Mouse (Mus musculus): ENCODE measurements around the gene Alyref. TPM values are rescaled to one million over a fixed set of nuclear protein-coding genes. Genes with fewer than 3 reads are reported as not detected.
"Not testable (repeated sequence)": the region's sequence is repeated elsewhere in the genome, so short reads cannot be mapped to it uniquely, and the experiment has no call there.

Alyref gene
- polyA plus RNA-seq, 1 experiment, result 218 TPM

DNA sequence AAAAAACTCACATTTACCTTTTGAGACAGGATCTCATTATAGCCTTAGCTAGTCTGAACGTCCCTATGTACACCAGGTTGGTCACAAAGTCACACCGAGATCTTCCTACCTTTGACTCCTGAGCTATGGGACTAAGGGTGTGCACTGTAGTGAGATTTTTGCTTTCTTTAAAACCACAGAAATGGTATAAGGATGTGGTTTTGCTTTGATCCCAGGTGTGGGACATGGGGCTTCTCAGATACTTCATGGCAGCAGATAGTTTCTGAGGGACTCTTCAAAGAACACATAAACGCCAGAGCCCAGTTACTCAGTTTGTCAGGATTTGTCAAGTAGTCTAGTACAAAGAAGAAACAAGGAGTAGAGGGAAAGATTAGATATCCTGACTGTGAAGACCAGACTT lies 2.6 kb upstream of the Alyref start:
- TF ChIP-seq CTCF (IDR thresholded peaks at IDR 0.05; ENCODE audit: control insufficient read depth, insufficient read depth, insufficient read length) (no peak), USF1 (IDR thresholded peaks at IDR 0.05; ENCODE audit: low read depth) (no peak), MYOG (IDR thresholded peaks at IDR 0.05; ENCODE audit: control insufficient read depth, extremely low read depth, insufficient read length) (no peak), CEBPB (IDR thresholded peaks at IDR 0.05; ENCODE audit: low read depth) (no peak)
- peaks cover 70% of the 10 kb centered on the region for H3K36me3 ChIP-seq (ENCODE audit: control insufficient read depth, insufficient read depth)
- H3K79me3 ChIP-seq (ENCODE audit: low read depth), result peaks cover 30% of the 10 kb centered on the region

GRCm38 (mm10) chr11:120598990-120599549 lies 905 bp upstream of the Alyref start:
- H3K27me3 ChIP-seq (ENCODE audit: control insufficient read depth, insufficient read depth, insufficient read length), result no peaks in the 10 kb centered on the region
- peaks cover 70% of the 10 kb centered on the region for H3K79me2 ChIP-seq (ENCODE audit: control insufficient read depth, insufficient read depth)
- peaks cover 44% of the 10 kb centered on the region for H3K79me3 ChIP-seq (ENCODE audit: low read depth)
- peak overlapping the region; percentile 61 for H3ac ChIP-seq (ENCODE audit: control insufficient read depth, insufficient read length, low read depth)
- H3K36me3 ChIP-seq (ENCODE audit: control insufficient read depth, insufficient read depth), result peaks cover 75% of the 10 kb centered on the region
- peak overlapping the region; percentile 45 for H3K4me3 ChIP-seq (ENCODE audit: insufficient read depth, poor library complexity, severe bottlenecking)
- no peak for TF ChIP-seq CEBPB (IDR thresholded peaks at IDR 0.05; ENCODE audit: low read depth)
- TF ChIP-seq MAX (IDR thresholded peaks at IDR 0.05), result peak; percentile 54
- TF ChIP-seq FOSL1 (IDR thresholded peaks at IDR 0.05; ENCODE audit: insufficient read depth, low read length, poor library complexity, severe bottlenecking), result no peak

More for the DNA sequence above, 2.6 kb upstream of the Alyref start:
- H3K4me3 ChIP-seq (ENCODE audit: insufficient read depth, poor library complexity, severe bottlenecking), result no peak overlapping the region
- H3K27me3 ChIP-seq (ENCODE audit: control insufficient read depth, insufficient read depth, insufficient read length), result no peaks in the 10 kb centered on the region
- no peak overlapping the region for H3ac ChIP-seq (ENCODE audit: control insufficient read depth, insufficient read length, low read depth)
- peaks cover 54% of the 10 kb centered on the region for H3K79me2 ChIP-seq (ENCODE audit: control insufficient read depth, insufficient read depth)

- Histone ChIP-seq H3K79me2 (ENCODE audit: control insufficient read depth, insufficient read depth) (peaks cover 85% of the 10 kb centered on the region), H3K79me3 (ENCODE audit: low read depth) (peaks cover 59% of the 10 kb centered on the region), H3K27me3 (ENCODE audit: control insufficient read depth, insufficient read depth, insufficient read length) (no peaks in the 10 kb centered on the region), H3K4me3 (ENCODE audit: insufficient read depth, poor library complexity, severe bottlenecking) (peak overlapping the region; percentile 92), H3K36me3 (ENCODE audit: control insufficient read depth, insufficient read depth) (peaks cover 77% of the 10 kb centered on the region), H3ac (ENCODE audit: control insufficient read depth, insufficient read length, low read depth) (peak overlapping the region; percentile 96)
- TF ChIP-seq CEBPB (IDR thresholded peaks at IDR 0.05; ENCODE audit: low read depth) (no peak), FOSL1 (IDR thresholded peaks at IDR 0.05; ENCODE audit: insufficient read depth, low read length, poor library complexity, severe bottlenecking) (no peak)
Measured at GRCm38 (mm10) chr11:120597240-120598235, 627 bp downstream of the Alyref start.

GRCm38 (mm10) chr11:120588531-120588930 lies 9.6 kb downstream of the Alyref start:
- Histone ChIP-seq H3K79me2 (ENCODE audit: control insufficient read depth, insufficient read depth) (peaks cover 52% of the 10 kb centered on the region), H3K4me3 (ENCODE audit: insufficient read depth, poor library complexity, severe bottlenecking) (no peak overlapping the region), H3K27me3 (ENCODE audit: control insufficient read depth, insufficient read depth, insufficient read length) (no peaks in the 10 kb centered on the region), H3ac (ENCODE audit: control insufficient read depth, insufficient read length, low read depth) (no peak overlapping the region), H3K79me3 (ENCODE audit: low read depth) (peaks cover 31% of the 10 kb centered on the region), H3K36me3 (ENCODE audit: control insufficient read depth, insufficient read depth) (peaks cover 98% of the 10 kb centered on the region)
- no peak for TF ChIP-seq CTCF (IDR thresholded peaks at IDR 0.05; ENCODE audit: control insufficient read depth, insufficient read depth, insufficient read length)
- TF ChIP-seq USF1 (IDR thresholded peaks at IDR 0.05; ENCODE audit: low read depth), result no peak
- TF ChIP-seq MYOG (IDR thresholded peaks at IDR 0.05; ENCODE audit: control insufficient read depth, extremely low read depth, insufficient read length), result no peak
- no peak for TF ChIP-seq MYOD1 (IDR thresholded peaks at IDR 0.05; ENCODE audit: control insufficient read depth, insufficient read length, low read depth)
- TF ChIP-seq FOSL1 (IDR thresholded peaks at IDR 0.05; ENCODE audit: insufficient read depth, low read length, poor library complexity, severe bottlenecking), result no peak
- TF ChIP-seq MAX (IDR thresholded peaks at IDR 0.05), result no peak
- TF ChIP-seq CEBPB (IDR thresholded peaks at IDR 0.05; ENCODE audit: low read depth), result no peak

DNA sequence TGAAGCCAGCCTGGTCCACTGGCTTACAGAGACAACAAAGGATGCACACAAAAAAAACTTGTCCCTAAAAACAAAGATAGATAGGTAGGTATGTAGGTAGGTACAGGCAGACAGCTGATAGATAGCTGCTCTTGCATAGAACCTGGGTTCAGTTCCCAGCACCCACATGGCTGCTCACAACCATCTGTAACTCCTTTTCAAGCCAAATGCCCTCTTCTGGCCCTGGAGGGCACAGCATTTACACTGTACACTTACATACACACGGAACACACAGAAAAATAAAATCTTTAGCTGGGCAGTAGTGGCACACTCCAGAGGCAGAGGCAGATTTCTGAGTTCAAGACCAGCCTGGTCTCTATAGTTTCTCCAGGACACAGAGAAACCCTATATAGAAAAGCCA lies 14.2 kb downstream of the Alyref start:
- H3K4me3 ChIP-seq (ENCODE audit: insufficient read depth, poor library complexity, severe bottlenecking), result no peak overlapping the region
- TF ChIP-seq MYOG (IDR thresholded peaks at IDR 0.05; ENCODE audit: control insufficient read depth, extremely low read depth, insufficient read length), result no peak
- no peak for TF ChIP-seq FOSL1 (IDR thresholded peaks at IDR 0.05; ENCODE audit: insufficient read depth, low read length, poor library complexity, severe bottlenecking)
- TF ChIP-seq MAX (IDR thresholded peaks at IDR 0.05), result no peak
- TF ChIP-seq CEBPB (IDR thresholded peaks at IDR 0.05; ENCODE audit: low read depth), result no peak
- TF ChIP-seq MYOD1 (IDR thresholded peaks at IDR 0.05; ENCODE audit: control insufficient read depth, insufficient read length, low read depth), result no peak
- no peak for TF ChIP-seq USF1 (IDR thresholded peaks at IDR 0.05; ENCODE audit: low read depth)
- no peak for TF ChIP-seq CTCF (IDR thresholded peaks at IDR 0.05; ENCODE audit: control insufficient read depth, insufficient read depth, insufficient read length)
- peaks cover 73% of the 10 kb centered on the region for H3K36me3 ChIP-seq (ENCODE audit: control insufficient read depth, insufficient read depth)
- H3K79me2 ChIP-seq (ENCODE audit: control insufficient read depth, insufficient read depth), result peaks cover 38% of the 10 kb centered on the region
- peaks cover 22% of the 10 kb centered on the region for H3K79me3 ChIP-seq (ENCODE audit: low read depth)
- H3K27me3 ChIP-seq (ENCODE audit: control insufficient read depth, insufficient read depth, insufficient read length), result no peaks in the 10 kb centered on the region
- H3ac ChIP-seq (ENCODE audit: control insufficient read depth, insufficient read length, low read depth), result no peak overlapping the region

- not testable (repeated sequence) for H3K4me3 ChIP-seq (ENCODE audit: insufficient read depth, poor library complexity, severe bottlenecking); H3K27me3 ChIP-seq (ENCODE audit: control insufficient read depth, insufficient read depth, insufficient read length); H3ac ChIP-seq (ENCODE audit: control insufficient read depth, insufficient read length, low read depth)
- peaks cover 73% of the 10 kb centered on the region for H3K36me3 ChIP-seq (ENCODE audit: control insufficient read depth, insufficient read depth)
- H3K79me2 ChIP-seq (ENCODE audit: control insufficient read depth, insufficient read depth), result peaks cover 40% of the 10 kb centered on the region
- peaks cover 24% of the 10 kb centered on the region for H3K79me3 ChIP-seq (ENCODE audit: low read depth)
Measured at GRCm38 (mm10) chr11:120582982-120583293, 15.2 kb downstream of the Alyref start.
